Mouse (Mus musculus) adrenal gland, adult 2 months (tissue): ENCODE measurements around the gene Rpl35. TPM values are rescaled to one million over a fixed set of nuclear protein-coding genes. Genes with fewer than 3 reads are reported as not detected.
A peak's percentile ranks its signal among the peaks of the same experiment; 100 is the strongest.

ENCODE experiments used
- DNase-seq: peaks from one replicate; pipeline ENCODE4 v3.0.0; 2021
- polyA plus RNA-seq: library from polyadenylated mRNA; depleted of rRNA; stranded (reverse); fragments of >200 nt; gene quantifications from 2 replicates; pipeline ENCODE4 v1.2.3, GENCODE M21; 2012
- total RNA-seq, 2 experiments: library from RNA; stranded (reverse); gene quantifications; 2 replicates each; pipeline ENCODE4 v1.2.3; 2021

The Rpl35 gene
- total and polyA plus RNA-seq, 3 experiments, result 60.0 to 597 (median 510) TPM

DNA sequence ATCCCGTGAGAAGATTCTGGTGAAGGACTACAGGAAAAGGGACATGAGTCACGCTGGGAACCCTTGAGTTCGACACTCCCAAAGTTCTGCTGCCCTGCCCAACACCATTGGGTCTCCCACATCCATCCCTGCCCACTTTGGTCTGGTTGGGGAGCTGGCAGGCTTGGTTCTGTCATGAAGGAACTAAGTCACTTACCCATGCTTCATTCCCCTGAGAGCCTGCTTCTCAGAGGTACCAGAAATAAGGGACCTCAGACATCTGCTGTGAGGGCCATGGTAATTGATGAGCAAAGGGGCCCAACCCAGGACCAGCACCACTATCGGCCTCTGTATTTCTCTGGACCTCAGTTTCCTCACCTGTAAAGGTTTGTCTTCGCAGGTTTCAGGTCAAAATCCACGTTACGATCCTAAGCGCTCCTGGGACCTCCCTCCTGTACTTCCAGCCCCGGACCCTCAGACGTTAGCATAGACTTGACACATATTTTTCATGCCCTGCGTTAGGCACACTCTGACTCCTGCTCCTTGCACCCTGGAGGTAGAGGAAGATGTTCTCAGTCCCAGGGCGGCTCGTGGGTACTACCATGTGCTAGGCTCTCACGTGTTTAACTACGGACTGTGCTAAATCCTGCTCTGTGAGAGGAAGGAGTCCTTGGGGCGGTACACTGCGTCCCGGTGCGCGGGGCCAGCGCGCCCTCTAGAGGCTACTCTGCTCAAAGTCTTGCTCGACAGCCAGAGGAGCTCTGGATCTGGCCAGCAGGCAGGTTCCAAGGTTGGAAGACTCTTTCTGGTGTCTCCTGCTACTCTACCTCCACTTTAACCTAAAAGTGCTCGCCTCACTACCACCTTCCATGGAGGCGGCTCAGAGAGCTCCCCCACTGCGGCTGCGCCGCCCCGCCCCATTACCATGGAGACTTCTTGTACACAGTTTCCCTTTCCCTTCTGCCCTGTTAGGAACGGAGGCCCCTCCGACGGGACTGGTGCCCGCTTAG is 7.7 kb downstream of the Rpl35 start, which contains the start of gene Wdr38:
Wdr38 (plus strand) TSS at position 91 of the 989 bp plus-strand sequence.
- peak; percentile 95 for DNase-seq

DNA sequence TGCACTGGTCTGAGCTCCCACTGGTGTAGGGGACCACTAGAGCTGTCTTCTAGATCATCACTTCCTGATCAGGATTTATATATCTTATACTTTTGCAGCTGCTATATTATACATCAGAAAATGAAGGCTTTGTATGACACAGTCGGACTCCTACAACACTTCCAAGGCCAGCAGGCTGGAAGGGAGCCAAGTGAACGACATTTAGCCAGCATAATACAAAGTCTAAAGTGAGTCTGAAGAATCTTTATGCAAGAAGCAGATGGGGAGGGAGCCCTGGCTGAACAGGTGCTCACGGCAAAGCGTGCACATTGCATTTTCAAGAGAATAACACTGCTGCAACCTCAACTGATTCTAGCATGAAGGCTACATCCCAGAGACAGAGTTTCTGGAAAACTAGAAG is 13.0 kb downstream of the Rpl35 start:
- peak; percentile 82 for DNase-seq

DNA sequence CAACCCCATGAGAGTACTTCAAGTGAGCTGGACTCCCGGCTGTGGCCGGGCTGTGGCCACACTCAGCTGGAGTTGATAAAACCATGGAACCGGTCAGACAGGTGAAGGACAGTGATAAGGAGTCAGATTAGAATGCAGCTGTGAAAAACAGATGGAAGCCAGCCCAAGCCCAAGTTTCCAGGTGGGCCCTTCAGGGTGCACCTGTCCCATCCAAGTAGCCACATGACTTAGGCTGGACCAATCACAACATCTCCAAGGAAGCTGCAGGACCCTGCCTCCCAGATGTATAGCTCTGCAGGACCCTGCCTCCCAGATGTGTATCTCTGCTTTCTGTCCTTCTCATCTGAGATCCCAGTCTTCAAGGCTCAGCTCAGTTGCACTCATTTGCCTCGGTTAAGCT is 13.4 kb downstream of the Rpl35 start:
- no peak for DNase-seq

DNA sequence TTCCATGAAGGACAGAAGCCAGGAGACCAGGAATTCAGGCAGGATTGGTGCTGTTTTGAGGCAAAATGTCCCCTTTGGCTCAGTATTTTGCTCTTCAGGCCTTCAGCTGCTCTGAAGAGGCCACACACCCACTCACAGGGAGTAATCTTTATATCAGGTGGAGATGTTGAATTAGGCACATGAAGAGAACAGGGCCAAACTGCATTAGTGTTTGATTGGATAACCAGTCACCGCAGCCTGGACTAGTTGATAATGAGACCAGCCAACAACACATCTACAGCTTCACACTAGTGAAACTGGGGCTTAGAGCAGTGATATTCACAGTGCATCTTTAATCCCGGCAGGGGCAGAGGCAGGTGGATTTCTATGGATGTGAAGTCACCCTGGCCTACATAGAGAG is 16.5 kb downstream of the Rpl35 start:
- no peak for DNase-seq

DNA sequence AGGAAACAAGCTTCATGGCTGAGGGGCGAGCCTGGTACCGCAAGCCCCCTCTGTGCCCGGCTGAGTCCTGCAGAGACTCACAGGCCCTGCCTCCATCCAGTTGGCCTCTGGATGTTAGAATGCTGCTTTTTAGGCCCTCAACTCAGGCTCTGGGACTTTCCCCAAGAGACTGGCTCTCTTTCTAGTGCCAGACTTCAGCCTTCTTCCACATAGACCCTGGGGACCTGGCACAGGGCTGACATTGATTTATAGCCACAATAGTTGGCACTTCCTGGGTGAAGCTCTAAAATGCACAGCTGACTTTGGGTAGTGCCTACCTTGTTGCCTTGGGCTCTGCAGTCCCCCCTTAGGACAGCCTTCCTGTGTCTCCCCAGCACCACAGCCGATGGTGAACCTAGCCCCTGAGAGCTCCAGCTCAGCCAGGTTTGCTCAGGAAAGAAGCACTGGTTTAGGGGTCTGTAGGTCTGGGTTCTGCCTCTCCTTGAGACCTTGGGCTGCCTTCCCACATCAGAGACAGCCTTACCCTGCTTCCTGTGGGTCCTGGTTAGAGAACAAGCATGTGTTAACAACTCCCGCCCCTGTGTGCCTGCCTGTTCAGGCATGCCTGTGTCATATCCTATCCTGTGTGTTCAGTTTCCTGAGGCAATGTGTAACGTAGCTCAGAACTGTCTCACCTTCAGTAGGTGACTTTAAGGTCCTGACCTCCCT is 17.5 kb downstream of the Rpl35 start:
- no peak for DNase-seq

DNA sequence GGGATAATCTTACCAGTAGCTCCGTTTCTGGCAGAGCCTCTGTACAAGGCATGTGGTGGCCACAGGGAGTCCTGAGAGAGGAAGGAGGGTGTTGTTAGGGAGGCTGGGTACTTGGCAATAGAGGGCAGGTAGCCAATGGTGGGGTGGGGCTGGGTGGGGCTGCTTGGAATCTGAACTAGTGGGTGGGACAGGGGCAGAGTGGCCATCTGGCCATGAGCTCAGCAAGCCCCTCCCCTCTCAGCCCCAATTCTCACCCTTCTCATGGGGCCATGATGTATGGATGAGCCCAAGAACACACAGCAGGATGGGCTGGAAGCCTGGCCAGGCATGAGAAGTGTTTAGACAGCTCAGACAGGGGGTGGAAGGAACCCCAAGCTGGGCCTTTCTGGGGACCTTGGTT is 18.1 kb downstream of the Rpl35 start:
- DNase-seq, result no peak

DNA sequence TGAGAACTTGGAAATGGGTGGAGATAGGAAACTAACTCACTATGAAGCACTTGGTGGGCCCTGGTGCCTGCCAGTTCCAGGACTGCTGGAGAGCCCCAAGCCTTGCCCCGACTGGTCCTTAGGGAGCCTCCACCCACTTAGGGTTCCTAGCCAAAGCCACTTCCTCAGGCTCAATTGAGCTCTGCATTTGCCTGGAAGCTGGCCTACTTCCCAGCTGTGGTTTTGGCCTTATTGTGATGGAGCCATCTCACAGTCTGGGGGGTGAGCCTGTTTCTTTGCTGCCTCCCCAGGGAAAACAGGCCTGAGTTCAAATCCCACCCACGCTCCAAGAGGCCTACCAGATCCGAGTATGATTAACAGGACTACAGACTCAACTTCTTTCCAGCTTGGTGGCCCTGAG is 18.8 kb downstream of the Rpl35 start:
- DNase-seq, result peak; percentile 39

DNA sequence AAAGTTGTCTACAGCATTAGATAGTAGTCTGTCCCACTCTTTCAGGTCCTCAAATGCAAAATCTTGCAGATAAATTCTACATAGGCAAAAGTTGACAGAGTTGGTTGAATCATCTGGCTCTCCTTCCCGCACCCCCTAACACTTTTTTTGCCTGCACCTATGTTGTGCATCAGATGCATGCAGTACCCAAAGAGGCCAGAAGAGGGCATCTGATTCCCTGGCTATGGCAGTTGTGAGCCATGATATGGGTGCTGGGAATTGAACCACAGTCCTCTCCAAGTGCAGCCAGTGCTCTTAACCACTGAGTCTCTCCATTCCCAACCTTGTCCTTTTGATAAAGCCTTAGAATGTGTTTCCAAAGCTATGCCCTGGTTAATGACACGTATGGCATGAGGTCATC is 22.0 kb downstream of the Rpl35 start:
- no peak for DNase-seq

DNA sequence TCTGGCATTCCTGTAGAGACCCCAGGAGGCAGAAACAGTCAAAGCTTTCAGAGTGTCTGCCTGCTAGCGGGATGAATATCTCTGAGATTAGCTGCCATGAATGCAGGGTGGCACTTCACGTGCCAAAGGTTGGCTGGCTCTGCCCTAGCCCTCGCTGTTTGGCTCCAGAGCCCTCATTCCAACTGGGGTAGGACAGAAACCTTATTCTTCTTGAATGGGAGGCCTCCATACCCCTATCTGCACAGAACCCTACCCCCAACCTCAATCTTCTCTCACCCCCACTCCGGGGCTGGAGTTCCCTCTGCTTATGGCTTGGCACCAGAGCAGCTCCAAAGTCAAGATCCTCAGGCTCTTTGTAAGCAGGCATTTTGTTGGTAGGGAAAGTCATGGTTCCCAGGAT is 27.6 kb downstream of the Rpl35 start:
- no peak for DNase-seq

DNA sequence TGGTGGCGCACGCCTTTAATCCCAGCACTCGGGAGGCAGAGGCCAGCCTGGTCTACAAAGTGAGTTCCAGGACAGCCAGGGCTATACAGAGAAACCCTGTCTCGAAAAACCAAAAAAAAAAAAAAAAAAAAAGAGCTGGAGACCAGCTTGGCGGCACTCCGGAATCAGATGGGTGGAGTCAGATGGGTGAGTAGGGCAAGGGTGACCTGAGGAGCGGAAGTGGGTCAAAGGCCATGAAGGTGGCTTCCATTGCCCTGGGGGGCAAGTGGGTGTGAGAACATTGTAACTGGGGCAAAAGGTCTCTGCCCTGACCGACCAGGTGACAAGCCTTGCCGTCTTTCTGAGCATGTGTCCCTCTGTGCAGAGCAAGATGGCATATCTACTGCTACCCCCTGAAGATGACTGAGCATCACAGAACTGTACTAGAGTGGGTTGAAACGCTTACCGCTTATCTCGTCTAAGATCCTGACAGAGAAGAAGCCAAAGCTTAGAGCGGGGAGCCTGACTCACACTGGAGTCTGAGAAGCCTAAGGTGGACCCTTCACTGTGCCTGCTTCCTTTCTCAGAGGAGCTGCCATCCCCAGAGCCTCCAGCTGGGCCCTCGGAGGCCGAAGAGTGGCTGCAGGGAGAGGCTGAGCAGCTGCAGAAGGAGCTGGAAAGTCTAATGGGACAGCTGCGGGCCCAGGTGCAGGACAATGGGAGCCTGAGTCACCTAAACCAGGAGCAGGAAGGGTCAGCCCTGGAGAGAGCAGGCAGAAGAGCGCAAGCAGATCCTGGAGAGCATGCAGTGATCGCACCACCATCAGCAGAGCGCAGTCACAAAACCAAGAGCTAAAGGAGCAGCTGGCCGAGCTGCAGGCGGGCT is 29.3 kb downstream of the Rpl35 start:
- DNase-seq, result no peak

DNA sequence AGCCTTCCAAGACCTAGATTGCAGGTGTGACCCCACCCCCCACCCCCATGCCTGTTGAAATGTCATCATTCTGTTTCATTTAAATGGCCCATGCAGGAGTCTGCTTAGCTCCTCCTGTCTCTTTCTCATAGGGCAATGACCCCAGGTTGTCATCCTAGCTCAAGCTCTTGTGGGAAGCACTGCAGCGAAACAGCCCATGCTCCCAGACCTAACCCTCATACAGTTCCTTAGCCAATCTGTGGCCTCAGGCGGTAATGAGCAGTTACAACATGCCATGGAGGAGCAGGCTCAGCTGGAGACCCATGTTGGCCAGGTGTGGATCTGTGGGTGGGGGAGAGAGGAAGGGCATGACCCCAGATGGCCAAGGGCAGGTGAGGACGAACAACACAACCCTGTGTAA is 30.2 kb downstream of the Rpl35 start:
- DNase-seq, result no peak

DNA sequence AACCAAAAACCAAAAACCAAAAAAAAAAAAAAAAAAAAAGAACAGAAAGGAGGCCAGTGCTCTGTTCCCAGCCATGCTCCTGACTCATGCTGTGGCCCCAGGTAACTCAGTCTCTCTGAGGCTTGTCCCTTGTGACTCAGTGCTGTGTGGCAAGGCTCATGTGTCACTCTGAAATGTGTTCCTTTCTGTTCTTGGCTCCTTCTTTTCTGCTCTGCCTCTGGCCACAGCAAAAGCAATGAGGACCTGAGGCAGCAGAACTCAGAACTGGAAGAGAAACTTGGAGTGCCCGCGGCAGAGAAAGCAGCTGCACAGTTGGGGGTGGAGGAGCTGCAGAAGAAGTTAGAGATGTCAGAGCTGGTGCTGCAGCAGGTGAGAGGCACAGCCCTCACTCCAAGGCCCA is 31.3 kb downstream of the Rpl35 start:
- peak; percentile 60 for DNase-seq

DNA sequence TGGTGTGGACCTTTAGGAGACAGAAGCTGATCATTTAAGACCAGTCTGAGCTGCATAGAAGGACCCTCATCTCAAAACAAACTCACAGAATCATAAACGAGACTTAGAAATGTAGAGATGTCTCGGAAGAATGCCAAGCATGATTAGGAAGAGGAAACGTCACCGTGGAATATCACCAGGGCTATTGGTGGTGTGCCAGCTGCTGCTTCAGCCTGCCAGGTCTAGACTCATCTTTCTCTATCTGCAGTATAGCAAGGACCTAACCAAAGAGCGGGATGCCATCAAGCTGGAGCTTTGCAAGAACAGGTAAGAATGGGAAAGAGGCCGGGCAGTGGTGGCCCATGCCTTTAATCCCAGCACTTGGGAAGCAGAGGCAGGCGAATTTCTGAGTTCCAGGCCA is 31.7 kb downstream of the Rpl35 start:
- DNase-seq, result peak; percentile 69

DNA sequence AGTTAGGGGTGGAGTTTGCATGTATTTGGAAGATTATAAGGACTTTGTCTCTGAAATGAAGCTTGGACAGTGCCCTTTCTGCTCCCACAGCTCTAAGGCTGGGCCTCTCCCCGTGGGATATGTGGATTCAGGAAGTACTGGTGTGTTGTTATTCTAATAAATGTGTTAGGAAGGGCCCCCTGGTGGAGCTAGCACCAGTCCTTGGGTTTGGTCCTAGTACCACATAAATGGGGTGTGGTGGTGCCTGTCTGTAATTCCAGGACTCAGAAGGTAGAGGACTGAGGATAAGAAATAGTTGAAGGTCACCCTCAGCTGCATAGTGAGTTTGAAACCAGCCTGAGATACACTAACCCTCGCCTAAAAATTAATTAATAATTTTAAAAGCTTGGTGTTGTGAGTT is 32.2 kb downstream of the Rpl35 start:
- no peak for DNase-seq

DNA sequence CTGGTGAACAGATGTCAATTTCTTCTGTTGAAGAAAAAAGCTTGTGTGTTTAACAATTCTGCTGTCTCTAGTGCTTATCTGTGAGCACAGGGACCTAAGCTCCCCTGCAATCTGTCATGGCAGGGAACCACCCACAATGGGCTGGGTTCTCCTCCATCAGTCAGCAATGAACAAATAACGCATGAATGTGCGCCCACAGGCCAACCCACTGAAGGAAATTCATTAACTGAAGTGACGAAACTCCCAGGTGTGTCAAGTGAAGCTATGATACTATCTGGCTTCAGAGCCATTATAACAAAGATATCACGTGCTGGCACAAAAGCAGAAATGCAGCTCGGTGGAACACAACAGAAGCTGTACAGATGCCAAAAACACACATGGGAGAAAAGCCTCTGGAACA is 35.4 kb downstream of the Rpl35 start:
- no peak for DNase-seq

DNA sequence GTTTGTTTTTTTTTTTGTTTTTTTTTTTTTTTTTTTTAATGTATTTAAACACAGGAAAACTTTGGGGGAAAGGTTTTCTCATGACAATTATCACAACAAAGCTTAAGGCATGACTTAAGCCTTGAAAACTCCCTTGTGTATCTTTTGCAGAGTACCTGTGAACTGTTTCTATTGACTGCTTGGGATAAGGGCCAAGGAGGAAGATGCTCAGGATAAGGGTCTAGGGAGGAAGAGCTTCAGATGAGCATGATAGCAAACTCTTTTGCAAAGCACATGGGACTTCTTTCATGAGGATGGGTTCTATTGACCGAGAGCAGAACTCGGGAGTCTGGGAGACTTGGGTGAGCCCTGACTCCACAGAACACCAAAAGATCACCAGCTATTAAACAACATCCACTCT is 35.8 kb downstream of the Rpl35 start:
- no peak for DNase-seq

DNA sequence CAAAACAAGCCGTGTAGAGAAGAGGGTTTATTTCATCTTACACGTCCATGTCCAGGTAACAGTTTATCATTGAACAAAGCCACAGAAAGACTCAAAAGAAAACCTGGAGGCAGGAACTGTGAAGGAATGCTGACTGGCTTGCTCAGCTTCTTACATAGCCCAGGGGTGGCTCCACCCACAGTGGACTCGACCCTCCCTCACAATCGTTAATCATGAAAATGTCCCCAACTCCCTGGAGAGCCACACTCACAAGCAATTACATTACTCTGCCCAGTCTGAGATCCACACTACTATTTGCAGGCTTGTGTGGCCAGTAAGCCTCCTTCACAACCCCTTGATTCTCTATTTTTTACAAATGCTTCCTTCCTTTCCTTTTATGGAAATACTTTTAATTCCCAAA is 41.2 kb downstream of the Rpl35 start:
- no peak for DNase-seq

DNA sequence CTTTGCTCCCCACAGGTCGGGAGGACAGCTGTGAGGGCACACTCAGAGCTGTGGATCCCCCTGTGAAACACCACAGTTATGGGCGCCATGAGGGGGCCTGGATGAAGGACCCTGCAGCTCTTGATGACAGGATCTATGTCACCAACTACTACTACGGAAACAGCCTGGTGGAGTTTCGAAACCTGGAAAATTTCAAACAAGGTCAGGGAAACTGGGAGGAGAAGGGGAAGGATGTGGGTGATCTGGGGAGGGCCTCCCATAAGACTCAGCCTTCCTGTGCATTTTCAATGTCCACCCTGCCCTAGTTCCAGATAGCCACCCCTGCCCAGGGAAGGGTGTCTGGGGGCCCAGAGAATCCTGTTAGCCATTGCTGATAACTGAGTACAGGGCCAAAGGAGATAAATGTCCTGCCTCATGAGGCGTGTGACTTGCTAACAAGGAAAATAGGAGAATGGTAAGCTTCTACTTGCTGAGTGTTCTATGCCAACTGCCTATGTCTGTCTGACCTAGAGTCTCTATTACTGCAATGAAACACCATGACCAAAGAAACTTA is 47.7 kb downstream of the Rpl35 start:
- no peak for DNase-seq

DNA sequence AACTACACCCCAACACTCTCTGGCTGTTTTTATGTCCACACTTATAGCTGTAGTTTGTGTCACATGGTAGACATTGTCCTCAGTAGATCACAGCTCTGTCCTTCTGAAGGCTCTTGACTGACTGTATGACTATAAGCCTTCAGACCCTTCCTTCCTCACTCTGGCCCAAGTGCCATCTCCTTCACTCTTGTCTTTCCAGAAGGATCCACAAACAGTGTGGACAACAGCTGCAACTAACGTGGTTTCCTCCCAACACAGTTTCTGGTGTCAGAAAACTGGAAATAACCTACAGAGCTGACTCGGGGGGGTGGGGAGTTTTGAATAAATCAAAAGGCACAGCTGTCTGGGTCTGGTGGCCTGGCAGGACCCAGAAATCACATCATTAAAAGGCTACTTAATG is 49.4 kb downstream of the Rpl35 start:
- no peak for DNase-seq

DNA sequence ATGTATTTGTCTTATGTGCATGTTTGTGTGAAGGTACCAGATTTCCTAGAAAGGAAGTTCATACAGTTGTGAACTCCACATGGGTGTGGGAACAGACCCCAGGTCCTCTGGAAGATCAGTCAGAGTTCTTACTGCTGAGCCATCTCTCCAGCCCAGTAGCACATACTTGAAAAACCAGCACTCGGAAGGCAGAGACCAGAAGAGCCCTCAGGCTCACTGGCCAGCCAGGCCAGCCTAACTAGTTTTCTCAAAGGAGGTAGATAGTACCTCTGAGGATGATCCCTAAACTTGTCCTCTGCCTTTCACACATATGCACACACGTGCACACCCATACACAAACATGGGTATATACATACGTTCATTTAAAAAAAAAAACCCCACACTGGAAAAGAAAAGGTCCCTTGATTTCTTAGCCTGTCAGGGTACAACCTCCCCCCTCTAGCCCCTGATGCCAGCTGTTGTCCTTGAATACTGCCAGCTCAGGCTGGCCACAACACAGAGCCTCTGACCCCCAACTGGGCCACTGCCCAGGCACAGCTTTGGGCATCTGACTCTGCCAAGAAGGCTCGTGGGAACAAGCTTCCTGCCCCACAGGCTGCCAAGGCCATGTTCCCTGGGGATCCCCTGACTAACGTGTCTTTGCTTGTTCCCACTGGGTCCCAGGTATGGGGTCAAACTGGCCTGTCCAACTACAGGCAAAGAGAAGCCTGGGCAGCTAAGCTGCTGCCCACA is 52.1 kb downstream of the Rpl35 start:
- peak; percentile 92 for DNase-seq
